Mouse (Mus musculus) liver, postnatal 0 days (tissue): ENCODE data around the gene Cntn1. TPM values are rescaled to one million over a fixed set of nuclear protein-coding genes. Genes with fewer than 3 reads are reported as not detected.

Experiments used
- ATAC-seq: fragments of 200-750 bp; cut with Nextera tagmentation; 2 replicates; pipeline ENCODE4 v1.8.0; 2017; ENCODE audit warnings: mild to moderate bottlenecking, moderate library complexity
- DNase-seq: peaks from one replicate; pipeline ENCODE4 v3.0.0-alpha.2; 2016
- H3K27ac ChIP-seq: fragments of 300-500 bp; sonication (generic); 2 replicates; pipeline ENCODE4 v1.5.1; 2014; ENCODE audit warnings: antibody characterized with exemption, moderate library complexity, mild to moderate bottlenecking, low read depth
- H3K27me3 ChIP-seq: fragments of 300-500 bp; sonication (generic); 2 replicates; pipeline ENCODE4 v1.6.1; 2014; ENCODE audit warnings: low read length, control low read depth, mixed read lengths; ENCODE audit not compliant: insufficient read depth
- H3K36me3 ChIP-seq: fragments of 300-500 bp; sonication (generic); replicated peaks from 2 replicates; pipeline ENCODE4 v1.6.1; 2014; ENCODE audit warnings: mild to moderate bottlenecking, control low read depth, low read length, moderate library complexity, mixed read lengths; ENCODE audit not compliant: insufficient read depth
- H3K4me1 ChIP-seq: fragments of 300-500 bp; sonication (generic); 2 replicates; pipeline ENCODE4 v1.6.1; 2014; ENCODE audit warnings: antibody characterized with exemption, mild to moderate bottlenecking, control low read depth; ENCODE audit not compliant: insufficient read depth
- H3K4me2 ChIP-seq: fragments of 300-500 bp; sonication (generic); 2 replicates; pipeline ENCODE4 v1.6.1; 2014; ENCODE audit warnings: low read depth, mild to moderate bottlenecking, low read length, moderate library complexity, mixed read lengths
- H3K4me3 ChIP-seq: fragments of 300-500 bp; sonication (generic); 2 replicates; pipeline ENCODE4 v1.5.1; 2014; ENCODE audit warnings: low read depth, low read length
- H3K9ac ChIP-seq: fragments of 300-500 bp; sonication (generic); replicated peaks from 2 replicates; pipeline ENCODE4 v1.6.1; 2014; ENCODE audit warnings: mild to moderate bottlenecking, moderate library complexity
- H3K9me3 ChIP-seq: fragments of 300-500 bp; sonication (generic); 2 replicates; pipeline ENCODE4 v1.6.1; 2016; ENCODE audit warnings: mild to moderate bottlenecking, control low read depth, low read length, mixed read lengths
- CTCF ChIP-seq: sonication (generic); IDR thresholded peaks from 2 replicates; pipeline ENCODE4 v1.5.1; 2016; ENCODE audit warnings: antibody characterized with exemption, low read depth
- EP300 ChIP-seq: IDR thresholded peaks from 2 replicates; pipeline ENCODE4 v1.6.1; 2016; ENCODE audit warnings: antibody characterized with exemption, low read depth, mild to moderate bottlenecking
- WGBS: fragments of 180-500 bp; shearing (Covaris S2); extraction: QIAGEN DNeasy Blood & Tissue Kit; methylation state at CpG from one replicate; pipeline ENCODE4 v1.1.7; 2014; ENCODE audit not compliant: insufficient replicate concordance; 5-methylcytosine and 5-hydroxymethylcytosine counted together
- polyA plus RNA-seq: library from polyadenylated mRNA; unstranded; fragments of >200 nt; fragmentation: Nextera tagmentation; extraction: Ambion mirVana; gene quantifications from 2 replicates; pipeline ENCODE4 v1.2.1, GENCODE M21; 2015

Gene Cntn1
- polyA plus RNA-seq, 1 experiment from 2014 or later: not detected

DNA sequence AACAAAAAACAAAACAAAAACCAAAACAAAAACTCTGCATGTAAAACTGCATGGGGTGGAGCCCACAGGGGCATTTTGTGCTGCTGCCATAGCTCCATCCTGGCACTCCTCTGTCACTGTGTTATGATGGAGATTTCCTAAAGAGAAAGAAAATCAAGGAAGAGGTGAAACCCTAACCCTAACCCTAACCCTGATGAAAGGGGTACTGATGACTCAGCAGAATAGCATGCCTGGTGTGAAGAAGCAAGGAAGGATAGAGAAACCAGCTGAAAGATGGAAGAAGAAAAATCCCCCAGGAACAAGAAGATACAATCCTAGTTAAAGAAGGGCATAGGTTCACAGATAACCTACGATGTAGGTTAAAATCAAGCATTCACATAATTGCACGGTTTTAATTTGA is 134.5 kb downstream of the Cntn1 start:
- WGBS: 82% methylated on average over 2 of the region's 2 CpGs

DNA sequence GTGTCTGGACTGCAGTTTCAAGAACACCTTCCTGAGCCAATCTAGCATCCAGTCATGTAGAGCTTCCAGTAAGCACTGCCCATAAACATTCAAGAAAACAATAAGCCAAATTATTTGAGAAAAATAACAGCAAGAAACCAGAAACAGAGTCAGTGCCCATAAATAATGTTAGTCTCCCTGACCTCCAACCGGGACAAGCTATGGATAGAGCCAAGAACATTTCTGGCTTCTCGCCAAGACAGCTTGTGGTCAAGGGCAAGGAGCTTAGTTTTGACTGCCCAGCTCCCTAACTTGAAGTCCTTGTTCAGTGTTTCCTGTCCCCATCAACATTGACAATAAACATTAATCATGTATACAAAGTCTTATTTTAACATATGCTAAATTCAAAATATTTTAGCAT is 139.0 kb downstream of the Cntn1 start:
- no peak for ATAC-seq
- Histone ChIP-seq H3K9me3 (no peaks in the 10 kb centered on the region), H3K27me3 (no peaks in the 10 kb centered on the region), H3K4me3 (no peak overlapping the region), H3K27ac (no peak overlapping the region), H3K4me1 (no peaks in the 10 kb centered on the region), H3K36me3 (no peaks in the 10 kb centered on the region), H3K9ac (no peak overlapping the region), H3K4me2 (no peak overlapping the region)
- WGBS: 47% methylated on average over 2 of the region's 2 CpGs
- no peak for TF ChIP-seq CTCF
- TF ChIP-seq EP300: no peak
- DNase-seq: no peak

More for the DNA sequence above, 134.5 kb downstream of the Cntn1 start:
- DNase-seq: no peak
- Histone ChIP-seq H3K4me1 (no peaks in the 10 kb centered on the region), H3K4me3 (no peak overlapping the region), H3K27ac (no peak overlapping the region), H3K27me3 (no peaks in the 10 kb centered on the region), H3K9me3 (no peaks in the 10 kb centered on the region), H3K36me3 (no peaks in the 10 kb centered on the region), H3K4me2 (no peak overlapping the region), H3K9ac (no peak overlapping the region)
- TF ChIP-seq EP300: no peak
- TF ChIP-seq CTCF: no peak
- ATAC-seq: no peak

DNA sequence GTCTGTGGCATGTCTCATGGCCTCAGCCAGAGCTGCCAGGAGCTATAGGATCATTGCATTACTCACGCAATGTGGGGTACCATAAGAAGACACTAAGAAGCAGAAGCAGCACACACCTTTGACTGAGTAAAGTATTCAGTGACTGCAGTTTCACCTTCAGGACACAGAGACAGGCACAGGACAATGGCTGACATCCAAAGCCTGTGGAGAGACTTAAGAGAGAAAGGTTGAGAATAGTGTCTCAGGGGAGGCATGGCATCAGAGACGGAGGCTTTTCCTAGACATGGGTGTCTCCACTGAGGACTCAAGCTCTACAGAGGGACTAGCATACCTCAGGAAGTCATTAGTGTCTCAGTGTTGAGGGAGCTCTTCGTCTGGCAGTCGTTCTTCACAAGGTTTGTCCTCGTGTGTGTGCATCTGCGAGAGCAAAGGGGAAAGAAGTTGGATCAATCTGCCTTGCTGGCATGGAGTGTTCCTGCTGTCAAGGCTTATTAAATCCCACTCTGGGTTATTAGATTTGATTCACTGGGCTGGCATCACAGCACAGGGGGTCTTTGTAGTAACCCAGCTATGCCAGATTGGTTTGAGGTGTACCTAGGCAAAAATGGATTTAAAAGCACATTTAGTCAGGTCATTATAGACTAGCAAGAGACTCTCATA is 149.5 kb downstream of the Cntn1 start:
- WGBS: 75% methylated on average over 6 of the region's 6 CpGs
- H3K4me1 ChIP-seq: no peaks in the 10 kb centered on the region
- no peak overlapping the region for H3K9ac ChIP-seq
- no peak overlapping the region for H3K4me2 ChIP-seq
- ATAC-seq (no peak), DNase-seq (no peak)
- H3K4me3 ChIP-seq: no peak overlapping the region
- no peaks in the 10 kb centered on the region for H3K9me3 ChIP-seq
- no peaks in the 10 kb centered on the region for H3K27me3 ChIP-seq
- no peak overlapping the region for H3K27ac ChIP-seq
- TF ChIP-seq CTCF (no peak), EP300 (no peak)
- H3K36me3 ChIP-seq: no peaks in the 10 kb centered on the region

DNA sequence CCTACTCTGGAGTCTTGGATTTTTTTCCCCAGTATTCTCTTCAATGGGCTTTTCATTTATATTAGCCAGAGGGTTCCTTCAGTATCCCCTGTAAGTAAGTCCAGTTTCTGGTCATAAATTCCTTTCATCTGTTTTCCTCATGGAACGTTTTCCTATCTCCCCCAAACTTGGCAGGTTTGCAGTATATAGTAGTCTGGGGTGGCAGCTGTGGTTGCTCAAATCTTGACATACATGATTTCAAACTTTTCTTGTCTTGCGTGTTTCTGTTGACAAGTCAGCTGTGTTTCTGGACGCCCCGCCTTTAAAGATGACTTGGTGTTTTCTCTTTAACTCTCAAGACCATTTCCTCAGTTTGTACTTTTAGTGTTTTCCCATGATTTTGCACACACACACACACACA is 155.7 kb downstream of the Cntn1 start:
- no peak overlapping the region for H3K9ac ChIP-seq
- no peak overlapping the region for H3K27ac ChIP-seq
- WGBS: 72% methylated on average over 4 of the region's 4 CpGs
- H3K4me1 ChIP-seq: no peaks in the 10 kb centered on the region
- H3K36me3 ChIP-seq: no peaks in the 10 kb centered on the region
- H3K4me3 ChIP-seq: no peak overlapping the region
- ATAC-seq (no peak), DNase-seq (no peak)
- TF ChIP-seq EP300 (no peak), CTCF (no peak)
- H3K9me3 ChIP-seq: no peaks in the 10 kb centered on the region
- H3K4me2 ChIP-seq: no peak overlapping the region
- no peaks in the 10 kb centered on the region for H3K27me3 ChIP-seq

DNA sequence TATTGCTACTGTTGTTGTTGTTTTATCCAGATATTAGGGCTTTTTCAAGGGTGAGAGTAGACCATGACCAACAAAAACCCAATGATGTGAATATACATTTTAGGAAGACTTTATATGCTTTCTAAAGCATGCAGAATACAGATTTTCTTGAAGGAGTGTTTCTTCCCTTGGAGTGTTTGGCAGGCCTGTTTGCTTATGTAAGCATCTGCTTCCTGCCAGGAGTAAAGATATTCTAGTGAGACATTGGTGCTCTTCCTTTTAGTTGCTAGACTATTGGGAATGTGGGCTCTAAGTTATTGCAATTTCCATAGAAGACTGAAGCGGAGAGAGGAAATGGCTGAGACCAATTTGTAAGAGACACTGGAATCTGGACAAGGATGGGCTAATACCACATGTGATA is 158.8 kb downstream of the Cntn1 start:
- no peak overlapping the region for H3K4me3 ChIP-seq
- ATAC-seq (no peak), DNase-seq (no peak)
- no peak overlapping the region for H3K27ac ChIP-seq
- no peak overlapping the region for H3K9ac ChIP-seq
- WGBS: 80% methylated on average over 1 of the region's 1 CpGs
- no peaks in the 10 kb centered on the region for H3K27me3 ChIP-seq
- no peaks in the 10 kb centered on the region for H3K36me3 ChIP-seq
- TF ChIP-seq CTCF (no peak), EP300 (no peak)
- H3K9me3 ChIP-seq: no peaks in the 10 kb centered on the region
- no peaks in the 10 kb centered on the region for H3K4me1 ChIP-seq
- H3K4me2 ChIP-seq: no peak overlapping the region

DNA sequence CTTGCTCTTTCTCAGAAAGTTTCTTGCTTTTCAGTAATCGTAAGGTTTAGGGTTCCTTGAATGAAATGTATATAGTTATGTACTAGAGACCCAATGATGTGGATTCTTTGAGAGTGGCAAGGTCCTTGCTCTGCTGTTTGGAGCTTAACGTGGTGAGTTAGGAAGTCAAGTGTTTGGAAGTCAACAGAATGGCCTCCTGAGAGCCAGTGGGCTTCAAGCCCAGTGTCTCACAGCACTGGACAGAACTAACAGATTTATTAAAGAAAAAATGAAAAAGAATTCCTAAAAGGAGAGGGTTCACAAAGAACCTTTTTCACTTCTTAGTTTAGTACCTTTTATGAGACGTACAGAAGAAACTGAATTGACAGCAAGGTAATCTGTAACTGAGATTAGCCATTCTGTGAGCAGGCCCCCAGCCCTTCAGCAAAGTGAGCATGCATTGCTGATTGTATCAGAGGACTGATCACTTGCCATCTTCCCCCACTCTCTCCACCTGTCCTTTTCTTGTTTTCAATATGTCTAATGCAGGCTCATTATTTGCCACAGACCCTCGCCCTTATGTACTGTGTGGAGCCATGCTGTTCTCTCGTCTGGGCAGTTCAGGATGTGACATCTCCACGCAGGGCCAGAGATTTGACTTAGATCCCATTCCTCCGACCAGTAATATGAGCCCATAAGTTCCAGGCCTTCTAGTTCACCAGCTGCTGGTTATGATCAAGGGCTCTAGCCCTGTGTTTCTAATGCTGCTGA is 159.7 kb downstream of the Cntn1 start:
- H3K4me3 ChIP-seq: no peak overlapping the region
- H3K27ac ChIP-seq: no peak overlapping the region
- H3K36me3 ChIP-seq: no peaks in the 10 kb centered on the region
- no peaks in the 10 kb centered on the region for H3K4me1 ChIP-seq
- no peak for TF ChIP-seq CTCF
- no peak for TF ChIP-seq EP300
- 70% methylated on average over 7 of the region's 7 CpGs for WGBS
- DNase-seq (no peak), ATAC-seq (no peak)
- no peaks in the 10 kb centered on the region for H3K27me3 ChIP-seq
- H3K4me2 ChIP-seq: no peak overlapping the region
- H3K9me3 ChIP-seq: no peaks in the 10 kb centered on the region
- H3K9ac ChIP-seq: no peak overlapping the region
